Mouse (Mus musculus) MEL (cell line): ENCODE results near the gene S100a16. TPM values are rescaled to one million over a fixed set of nuclear protein-coding genes. Genes with fewer than 3 reads are reported as not detected.
A peak's percentile ranks its signal among the peaks of the same experiment; 100 is the strongest.

Experiments used
- DNase-seq: peaks from one replicate; pipeline ENCODE4 v3.0.0; 2011; ENCODE audit warnings: low read depth, low spot score
- H3K27ac ChIP-seq: 2 replicates; pipeline ENCODE4 v1.5.1; 2012; ENCODE audit warnings: low read depth, mild to moderate bottlenecking, control low read depth, low read length, moderate library complexity; ENCODE audit not compliant: control insufficient read depth
- H3K27me3 ChIP-seq, 2 experiments: fragments of 150-350 bp in 1 of 2; sonication (generic) in 1 of 2; 2 replicates each; pipeline ENCODE4 v1.6.1; 2012; ENCODE audit warnings: low read length in 2 of 2, mild to moderate bottlenecking in 2 of 2, improper control_type of control experiment in 1 of 2, moderate library complexity in 1 of 2; ENCODE audit not compliant: insufficient read depth in 2 of 2, control insufficient read depth in 1 of 2
- H3K36me3 ChIP-seq, 2 experiments: 2 replicates each; pipeline ENCODE4 v1.6.1; 2012 to 2014; ENCODE audit warnings: low read length in 2 of 2, improper control_type of control experiment in 1 of 2, inconsistent platforms in 1 of 2, mild to moderate bottlenecking in 1 of 2; ENCODE audit not compliant: insufficient read depth in 2 of 2, control insufficient read depth in 1 of 2
- H3K4me1 ChIP-seq, 2 experiments: fragments of 150-350 bp in 1 of 2; sonication (generic) in 1 of 2; 2 replicates each; pipeline ENCODE4 v1.6.1; 2012; ENCODE audit warnings: low read length in 2 of 2, improper control_type of control experiment in 1 of 2, mild to moderate bottlenecking in 1 of 2; ENCODE audit not compliant: insufficient read depth in 2 of 2, control insufficient read depth in 1 of 2
- H3K4me3 ChIP-seq, 2 experiments: fragments of 150-350 bp in 1 of 2; sonication (generic) in 1 of 2; 2 replicates each; pipeline ENCODE4 v1.5.1; 2012; ENCODE audit warnings: low read depth in 2 of 2, low read length in 2 of 2, mild to moderate bottlenecking in 2 of 2, moderate library complexity in 2 of 2, control low read depth in 1 of 2, improper control_type of control experiment in 1 of 2; ENCODE audit not compliant: control insufficient read depth in 1 of 2, insufficient read depth in 1 of 2
- H3K79me2 ChIP-seq: 2 replicates; pipeline ENCODE4 v1.6.1; 2012; ENCODE audit warnings: mild to moderate bottlenecking, low read length, moderate library complexity; ENCODE audit not compliant: control insufficient read depth, poor library complexity, insufficient read depth
- H3K9ac ChIP-seq: 2 replicates; pipeline ENCODE4 v1.6.1; 2012; ENCODE audit warnings: low read depth, mild to moderate bottlenecking, control low read depth, low read length, moderate library complexity; ENCODE audit not compliant: control insufficient read depth, poor library complexity, severe bottlenecking
- H3K9me3 ChIP-seq: fragments of 150-350 bp; sonication (generic); replicated peaks from 2 replicates; pipeline ENCODE4 v1.6.1; 2012; ENCODE audit warnings: mild to moderate bottlenecking, low read length, improper control_type of control experiment, moderate library complexity; ENCODE audit not compliant: insufficient read depth
- CTCF ChIP-seq, 3 experiments: IDR thresholded peaks in 2 of 3; conservative IDR thresholded peaks in 1 of 3; 2 replicates each; pipeline ENCODE4 v1.5.1; 2011 to 2012; ENCODE audit warnings: low read length in 3 of 3, low read depth in 2 of 3, mild to moderate bottlenecking in 2 of 3, improper control_type of control experiment in 1 of 3, inconsistent platforms in 1 of 3, mixed read lengths in 1 of 3, moderate library complexity in 1 of 3; ENCODE audit not compliant: control insufficient read depth in 1 of 3, insufficient read depth in 1 of 3, poor library complexity in 1 of 3, severe bottlenecking in 1 of 3
- ELF1 ChIP-seq: IDR thresholded peaks from 2 replicates; pipeline ENCODE4 v1.6.1; 2014; ENCODE audit warnings: low read depth, mild to moderate bottlenecking, inconsistent platforms, low read length, improper control_type of control experiment, moderate library complexity
- ETS1 ChIP-seq: IDR thresholded peaks from 2 replicates; pipeline ENCODE4 v1.6.1; 2012; ENCODE audit warnings: low read depth, mild to moderate bottlenecking, inconsistent platforms, low read length, improper control_type of control experiment, moderate library complexity
- GABPA ChIP-seq: IDR thresholded peaks from 2 replicates; pipeline ENCODE4 v1.6.1; 2012; ENCODE audit warnings: low read depth, mild to moderate bottlenecking, inconsistent platforms, low read length, improper control_type of control experiment, moderate library complexity
- GATA1 ChIP-seq: IDR thresholded peaks from 2 replicates; pipeline ENCODE4 v1.6.1; 2011; ENCODE audit warnings: low read depth, low read length, improper control_type of control experiment
- HCFC1 ChIP-seq: IDR thresholded peaks from 2 replicates; pipeline ENCODE4 v1.6.1; 2012; ENCODE audit warnings: low read depth, mild to moderate bottlenecking, inconsistent platforms, low read length, improper control_type of control experiment, moderate library complexity
- KAT2A ChIP-seq: conservative IDR thresholded peaks from 2 replicates; pipeline ENCODE4 v1.6.1; 2012; ENCODE audit warnings: low read depth, low read length, improper control_type of control experiment, inconsistent platforms
- MAFK ChIP-seq: IDR thresholded peaks from 2 replicates; pipeline ENCODE4 v1.6.1; 2011; ENCODE audit warnings: low read depth, mild to moderate bottlenecking, low read length, improper control_type of control experiment, borderline replicate concordance
- MXI1 ChIP-seq: IDR thresholded peaks from 2 replicates; pipeline ENCODE4 v1.6.1; 2011; ENCODE audit warnings: mild to moderate bottlenecking, low read depth, low read length, improper control_type of control experiment
- MYB ChIP-seq: IDR thresholded peaks from 2 replicates; pipeline ENCODE4 v1.6.1; 2011; ENCODE audit warnings: mild to moderate bottlenecking, low read depth, low read length, improper control_type of control experiment
- MYC ChIP-seq: IDR thresholded peaks from 2 replicates; pipeline ENCODE4 v1.6.1; 2011; ENCODE audit warnings: low read depth, mild to moderate bottlenecking, low read length, improper control_type of control experiment, moderate library complexity
- NELFE ChIP-seq: IDR thresholded peaks from 2 replicates; pipeline ENCODE4 v1.6.1; 2011; ENCODE audit warnings: low read depth, low read length, improper control_type of control experiment
- POLR2AphosphoS2 ChIP-seq: IDR thresholded peaks from 2 replicates; pipeline ENCODE4 v1.6.1; 2011; ENCODE audit warnings: low read length, improper control_type of control experiment
- POLR2AphosphoS5 ChIP-seq: IDR thresholded peaks from 2 replicates; pipeline ENCODE4 v1.6.1; 2012; ENCODE audit warnings: low read depth, borderline replicate concordance, mild to moderate bottlenecking, inconsistent platforms, low read length, moderate library complexity, mixed read lengths
- RAD21 ChIP-seq: IDR thresholded peaks from 2 replicates; pipeline ENCODE4 v1.6.1; 2011; ENCODE audit warnings: mild to moderate bottlenecking, low read depth, low read length, improper control_type of control experiment
- RCOR1 ChIP-seq: IDR thresholded peaks from 2 replicates; pipeline ENCODE4 v1.6.1; 2012; ENCODE audit warnings: low read depth, mild to moderate bottlenecking, inconsistent platforms, low read length, improper control_type of control experiment
- SIN3A ChIP-seq: IDR thresholded peaks from 2 replicates; pipeline ENCODE4 v1.6.1; 2012; ENCODE audit warnings: low read length, improper control_type of control experiment, inconsistent platforms
- SMC3 ChIP-seq: IDR thresholded peaks from 2 replicates; pipeline ENCODE4 v1.6.1; 2011; ENCODE audit warnings: low read depth, low read length, improper control_type of control experiment
- TBP ChIP-seq: IDR thresholded peaks from 2 replicates; pipeline ENCODE4 v1.8.0; 2011; ENCODE audit warnings: low read depth, low read length, improper control_type of control experiment
- TCF12 ChIP-seq: IDR thresholded peaks from 2 replicates; pipeline ENCODE4 v1.6.1; 2014; ENCODE audit warnings: low read depth, mild to moderate bottlenecking, inconsistent platforms, low read length, improper control_type of control experiment, moderate library complexity
- USF1 ChIP-seq: IDR thresholded peaks from 2 replicates; pipeline ENCODE4 v1.6.1; 2014; ENCODE audit warnings: low read depth, mild to moderate bottlenecking, inconsistent platforms, low read length, improper control_type of control experiment, moderate library complexity
- ZC3H11A ChIP-seq: IDR thresholded peaks from 2 replicates; pipeline ENCODE4 v1.6.1; 2012; ENCODE audit warnings: low read depth, mild to moderate bottlenecking, inconsistent platforms, low read length, improper control_type of control experiment
- ZKSCAN1 ChIP-seq: IDR thresholded peaks from 2 replicates; pipeline ENCODE4 v1.6.1; 2012; ENCODE audit warnings: low read depth, mild to moderate bottlenecking, inconsistent platforms, low read length, improper control_type of control experiment, moderate library complexity
- polyA plus RNA-seq, 2 experiments: library from polyadenylated mRNA; stranded (reverse) in 1 of 2; unstranded in 1 of 2; fragments of >175 nt in 1 of 2; fragments of >200 nt in 1 of 2; gene quantifications; 2 replicates each; pipeline versions ENCODE4 v1.2.1 to v1.2.4; 2012; ENCODE audit warnings: low replicate concordance in 2 of 2, low read depth in 1 of 2; ENCODE audit not compliant: insufficient read length in 2 of 2, insufficient read depth in 1 of 2, missing spikeins in 1 of 2
- total RNA-seq: library from RNA; depleted of rRNA; stranded (reverse); fragments of 300-350 nt; gene quantifications from 2 replicates; pipeline ENCODE4 v1.2.3, GENCODE M21; 2012

Gene S100a16
- total and polyA plus RNA-seq, 3 experiments, result not detected

DNA sequence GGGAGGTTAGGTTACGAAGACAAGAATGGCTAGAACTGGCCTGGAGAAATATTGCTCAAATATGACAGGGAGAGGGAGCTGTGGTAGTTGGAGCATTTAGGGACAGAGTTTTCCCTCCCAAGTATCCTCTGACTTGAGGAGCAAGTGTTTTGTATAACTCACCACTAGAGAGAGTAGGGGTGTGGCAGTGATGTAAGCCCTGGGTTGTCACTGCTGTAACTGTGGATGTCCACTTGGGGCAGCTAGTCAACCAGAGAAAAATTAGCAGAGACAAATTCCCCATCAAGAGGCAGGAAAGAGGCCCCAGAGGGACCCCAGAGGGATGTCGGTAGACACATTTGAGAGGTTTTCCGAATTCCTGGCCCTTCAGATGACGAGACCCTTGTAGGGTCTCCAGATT, 11.6 kb upstream of the S100a16 start:
- no peaks in the 10 kb centered on the region for H3K27me3 ChIP-seq
- H3K36me3 ChIP-seq, result no peaks in the 10 kb centered on the region; a peak in 2 of 4 replicates
- H3K27ac ChIP-seq, result no peak overlapping the region
- peak; percentile 90 for DNase-seq
- peaks cover 2 to 13% of the 10 kb centered on the region in 2 experiments; a peak in 2 of 4 replicates for H3K4me1 ChIP-seq
- no peak overlapping the region for H3K4me3 ChIP-seq
- no peak overlapping the region for H3K9ac ChIP-seq
- no peaks in the 10 kb centered on the region for H3K9me3 ChIP-seq
- TF ChIP-seq MYB (no peak), ZKSCAN1 (no peak), CTCF (IDR thresholded peaks at IDR 0.05 in 2 of 3, conservative IDR thresholded peaks at IDR 0.05 in 1 of 3; ENCODE audit: control insufficient read depth in 1 of 3, insufficient read depth in 1 of 3, low read depth in 2 of 3, low read length in 3 of 3, poor library complexity in 1 of 3, severe bottlenecking in 1 of 3) (peak in 2 of 3 experiments; percentile 71 to 78), HCFC1 (no peak), RAD21 (peak; percentile 51), MXI1 (no peak), ZC3H11A (no peak), SIN3A (peak; percentile 81), ETS1 (no peak), POLR2AphosphoS5 (no peak), SMC3 (peak; percentile 62), MAFK (no peak), TBP (0 out of 2 replicates have a peak, but pooled peaks have one; percentile 37), KAT2A (no peak), ELF1 (0 out of 2 replicates have a peak, but pooled peaks have one; percentile 4)
- H3K79me2 ChIP-seq, result no peaks in the 10 kb centered on the region

GRCm38 (mm10) chr3:90526076-90526475, 11.0 kb upstream of the S100a16 start:
- H3K36me3 ChIP-seq, result no peaks in the 10 kb centered on the region; a peak in 2 of 4 replicates
- DNase-seq, result no peak
- TF ChIP-seq MAFK (no peak), SMC3 (no peak), MXI1 (no peak), TCF12 (no peak), MYB (no peak), MYC (no peak), POLR2AphosphoS2 (no peak), ZKSCAN1 (no peak), ETS1 (no peak), GATA1 (no peak), GABPA (no peak), NELFE (no peak), RCOR1 (no peak), USF1 (no peak)

More at GRCm38 (mm10) chr3:90526076-90526475, 11.0 kb upstream of the S100a16 start:
- no peaks in the 10 kb centered on the region for H3K9me3 ChIP-seq
- no peaks in the 10 kb centered on the region for H3K79me2 ChIP-seq
- H3K27ac ChIP-seq, result no peak overlapping the region
- H3K4me1 ChIP-seq, result peaks cover 2 to 13% of the 10 kb centered on the region in 2 experiments; a peak in 2 of 4 replicates
- H3K27me3 ChIP-seq, result no peaks in the 10 kb centered on the region
- no peak overlapping the region; the same call in 1 of the 2 replicates for H3K9ac ChIP-seq
- H3K4me3 ChIP-seq, result peak overlapping the region; percentile 36 to 42
